Mouse (Mus musculus): ENCODE results near the gene H2-T24. TPM values are rescaled to one million over a fixed set of nuclear protein-coding genes. Genes with fewer than 3 reads are reported as not detected.

Gene H2-T24
- polyA plus RNA-seq, 1 experiment from 2014 or later = 3.2 TPM

DNA sequence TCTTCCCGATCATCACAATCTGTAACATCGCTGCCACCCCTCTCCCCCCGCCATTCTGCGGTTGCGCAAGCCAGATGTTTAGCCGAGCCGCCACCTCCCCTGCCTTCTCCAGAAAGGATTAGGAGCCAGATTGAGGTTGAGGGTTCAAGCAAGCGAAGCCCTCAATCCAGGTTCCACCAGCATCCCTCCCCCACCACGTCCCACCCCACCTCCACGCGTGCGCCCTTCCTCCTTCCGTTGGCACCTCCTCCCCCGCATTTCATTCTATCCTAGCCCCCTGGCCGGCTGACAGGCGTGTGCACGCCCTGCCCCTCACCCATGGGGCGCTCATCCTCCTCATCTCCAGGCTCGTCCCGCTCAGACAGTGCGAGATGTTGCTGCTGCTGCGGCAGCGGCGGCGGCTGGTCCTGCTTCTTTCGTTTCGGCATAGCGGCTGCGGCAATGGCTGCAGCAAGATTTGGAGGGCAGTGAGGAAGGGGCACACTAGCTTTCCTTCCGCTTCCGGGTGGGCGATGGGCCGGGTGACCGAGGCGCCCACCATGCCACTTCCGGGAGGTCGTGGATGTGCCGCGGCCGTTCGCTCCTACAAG is 41.5 kb downstream of the H2-T24 start:
- under 1% methylated on average over 41 of the region's 41 CpGs for WGBS
- Histone ChIP-seq H3K4me1 (replicated peaks) (peaks cover 22% of the 10 kb centered on the region), H3K9ac (replicated peaks) (peak overlapping the region; percentile 83), H3K4me3 (replicated peaks) (peak overlapping the region; percentile 88), H3K36me3 (peaks cover 57% of the 10 kb centered on the region), H3K4me2 (peak overlapping the region; percentile 89), H3K27me3 (no peaks in the 10 kb centered on the region), H3K27ac (peak overlapping the region; percentile 95), H3K9me3 (no peaks in the 10 kb centered on the region)
- peak; percentile 76 for ATAC-seq (ENCODE audit: insufficient number of reproducible peaks, insufficient read depth, low FRiP score, low TSS enrichment, low read depth)

DNA sequence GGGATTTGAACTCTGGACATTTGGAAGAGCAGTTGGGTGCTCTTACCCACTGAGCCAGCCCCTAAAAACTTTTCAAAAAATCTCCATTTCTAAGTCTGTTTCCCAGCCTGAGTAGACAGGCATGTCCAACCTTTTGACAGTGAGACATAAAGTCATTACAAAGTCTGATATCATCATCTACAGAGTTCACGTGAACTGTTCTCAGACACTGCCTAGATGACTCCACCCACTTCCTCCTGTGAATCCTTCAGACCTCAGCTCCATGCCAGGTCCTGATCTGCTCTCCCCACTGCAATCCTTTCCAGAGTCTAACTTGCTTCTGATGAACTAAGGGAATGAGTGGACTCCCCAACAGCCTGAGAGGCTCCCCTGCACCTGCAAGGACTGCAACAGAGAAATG is 48.2 kb downstream of the H2-T24 start:
- WGBS = 79% methylated on average over 1 of the region's 1 CpGs
- no peak for ATAC-seq (ENCODE audit: insufficient number of reproducible peaks, insufficient read depth, low FRiP score, low TSS enrichment, low read depth)
- no peaks in the 10 kb centered on the region for H3K27me3 ChIP-seq
- H3K4me2 ChIP-seq = no peak overlapping the region
- H3K27ac ChIP-seq = no peak overlapping the region
- no peak overlapping the region for H3K9ac ChIP-seq (replicated peaks)
- no peaks in the 10 kb centered on the region for H3K9me3 ChIP-seq
- no peak overlapping the region for H3K4me3 ChIP-seq (replicated peaks)
- peaks cover 17% of the 10 kb centered on the region for H3K4me1 ChIP-seq (replicated peaks)
- peaks cover 51% of the 10 kb centered on the region for H3K36me3 ChIP-seq

DNA sequence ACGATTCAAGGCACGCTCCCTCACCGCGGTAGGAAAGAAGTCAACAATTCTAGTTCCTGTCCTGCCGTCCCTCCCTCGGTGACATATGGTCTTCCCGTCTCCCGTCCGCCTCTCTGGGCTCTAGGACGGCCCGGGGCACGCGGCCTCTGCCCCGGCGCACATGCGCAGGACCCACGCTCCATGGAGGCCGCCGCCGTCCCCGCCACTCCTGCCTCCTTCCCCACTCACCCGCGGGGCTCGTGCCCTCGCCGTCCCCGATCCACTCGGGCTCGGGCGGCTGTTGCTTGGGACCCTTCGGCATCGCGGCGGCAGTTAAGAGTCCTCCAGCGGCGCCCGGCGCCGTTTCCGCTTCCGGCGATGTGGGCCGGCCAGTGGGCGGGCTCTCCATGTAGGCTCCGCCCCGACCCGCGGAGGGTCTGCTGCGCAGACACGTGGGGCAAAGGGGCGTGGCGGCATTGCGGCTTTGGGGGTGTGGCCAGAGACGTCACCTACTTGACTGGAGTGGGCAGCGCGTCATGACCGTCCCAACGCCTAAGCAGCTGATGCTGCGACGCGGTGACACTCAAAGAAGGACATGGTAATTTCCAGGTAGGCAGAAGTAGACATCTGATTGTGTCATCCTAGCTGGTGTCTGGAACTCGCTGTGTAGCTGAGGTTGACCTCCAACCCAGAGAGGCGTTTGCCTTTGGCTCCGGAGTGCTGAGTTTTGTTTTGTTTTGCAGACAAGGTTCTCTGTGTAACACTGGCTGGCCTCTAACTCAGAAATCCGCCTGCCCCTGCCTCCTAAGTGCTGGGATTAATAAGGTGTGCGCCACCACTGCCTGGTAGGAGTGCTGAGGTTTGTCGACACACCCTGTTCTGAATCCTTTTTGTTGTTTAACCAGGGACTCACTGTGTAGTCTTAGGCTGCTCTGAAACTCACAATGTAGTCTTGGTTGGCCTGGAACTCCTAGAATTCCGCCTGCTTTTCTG is 50.7 kb downstream of the H2-T24 start, which contains the start of gene Abcf1:
Gene Abcf1, minus strand, starts transcription at position 344 of the 972 bp plus-strand sequence.
- H3K4me3 ChIP-seq (replicated peaks) = peak within 1 kb of the TSS; percentile 89
- peak within 1 kb of the TSS; percentile 86 for H3K9ac ChIP-seq (replicated peaks)
- peaks cover 57% of the 10 kb centered on the region for H3K36me3 ChIP-seq
- ATAC-seq (ENCODE audit: insufficient number of reproducible peaks, insufficient read depth, low FRiP score, low TSS enrichment, low read depth) = peak; percentile 95
- peak within 1 kb of the TSS; percentile 69 for H3K27ac ChIP-seq
- WGBS = under 1% methylated on average over 68 of the region's 68 CpGs
- H3K27me3 ChIP-seq = no peaks in the 10 kb centered on the region
- H3K4me1 ChIP-seq (replicated peaks) = peaks cover 17% of the 10 kb centered on the region
- H3K9me3 ChIP-seq = no peaks in the 10 kb centered on the region
- H3K4me2 ChIP-seq = peak within 1 kb of the TSS; percentile 86

DNA sequence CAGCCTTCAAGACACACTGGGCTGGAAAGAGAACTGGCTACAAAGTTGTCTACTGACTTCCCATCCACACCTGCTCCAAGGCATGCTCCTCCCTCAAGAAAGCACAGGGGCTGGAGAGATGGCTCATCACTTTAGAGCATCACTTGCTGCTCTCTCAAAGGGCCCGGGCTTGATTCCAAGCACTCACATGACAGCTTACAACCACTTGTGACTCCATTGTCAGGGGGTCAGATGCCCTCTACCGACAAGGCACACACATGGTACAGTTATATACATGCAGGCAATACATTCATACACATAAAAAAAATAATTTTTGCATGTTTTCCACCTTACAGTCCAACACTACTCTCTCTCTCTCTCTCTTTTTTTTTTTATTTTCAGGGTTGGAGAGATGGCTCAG is 52.7 kb downstream of the H2-T24 start:
- Histone ChIP-seq H3K9ac (replicated peaks) (no peak overlapping the region), H3K36me3 (peaks cover 61% of the 10 kb centered on the region), H3K27ac (no peak overlapping the region), H3K4me2 (no peak overlapping the region), H3K4me1 (replicated peaks) (peaks cover 17% of the 10 kb centered on the region), H3K9me3 (no peaks in the 10 kb centered on the region), H3K27me3 (no peaks in the 10 kb centered on the region), H3K4me3 (replicated peaks) (no peak overlapping the region)
- ATAC-seq (ENCODE audit: insufficient number of reproducible peaks, insufficient read depth, low FRiP score, low TSS enrichment, low read depth) = no peak
- 90% methylated on average over 2 of the region's 2 CpGs for WGBS

DNA sequence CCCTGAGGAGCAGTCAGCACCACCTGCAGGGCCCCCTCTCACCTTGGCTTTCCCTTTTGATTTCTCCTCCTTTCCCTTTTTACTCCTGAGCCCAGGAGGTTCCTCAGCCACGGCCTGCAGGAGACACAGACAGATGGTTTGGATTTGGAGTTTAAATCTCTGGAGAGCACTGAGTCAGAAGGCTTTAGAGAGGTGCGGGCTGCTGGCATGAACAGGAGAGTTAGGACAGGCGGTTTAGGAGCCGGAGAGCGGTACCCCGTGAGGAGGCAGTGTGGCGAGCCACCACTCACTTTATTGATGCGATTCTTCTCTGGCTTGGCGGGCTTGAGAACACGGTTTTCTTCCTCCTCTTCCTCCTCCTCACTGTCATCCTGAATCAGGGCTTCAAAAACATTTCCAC is 57.1 kb downstream of the H2-T24 start:
- WGBS = 84% methylated on average over 10 of the region's 10 CpGs
- peaks cover 96% of the 10 kb centered on the region for H3K36me3 ChIP-seq

DNA sequence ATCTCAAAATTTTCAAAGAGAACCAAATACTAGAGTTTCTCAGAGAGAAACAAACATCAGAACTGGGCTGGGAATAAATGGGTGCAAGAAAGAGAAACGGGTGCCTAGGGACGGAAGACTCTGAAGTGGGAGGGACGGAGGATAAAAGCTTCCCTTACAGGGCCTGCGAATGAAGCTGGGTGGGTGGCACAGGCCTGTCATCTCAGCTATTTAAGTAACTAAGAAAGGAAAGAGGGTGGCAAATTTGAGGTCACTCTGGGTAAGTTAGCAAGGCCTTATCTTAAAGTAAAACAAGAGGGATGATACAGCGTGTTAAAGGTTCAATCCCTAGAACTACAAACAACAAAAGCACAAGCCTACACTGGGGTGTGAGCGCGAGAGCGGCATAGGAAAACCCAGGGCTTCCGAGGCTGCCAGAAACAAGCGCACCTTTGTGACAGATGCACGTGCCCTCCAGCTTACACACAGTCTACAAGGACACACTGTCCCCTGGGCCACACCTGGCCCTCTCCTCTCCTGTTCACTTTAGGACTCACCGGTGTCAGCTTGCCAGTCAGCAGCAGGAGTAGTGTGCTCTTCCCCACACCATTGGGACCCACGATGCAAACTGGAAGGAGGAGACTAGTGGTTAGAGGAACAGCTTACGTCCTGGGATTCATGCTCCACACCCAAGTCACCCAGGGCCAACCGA is 61.7 kb downstream of the H2-T24 start:
- Histone ChIP-seq H3K9ac (replicated peaks) (no peak overlapping the region), H3K4me1 (replicated peaks) (no peaks in the 10 kb centered on the region), H3K4me3 (replicated peaks) (no peak overlapping the region), H3K4me2 (no peak overlapping the region), H3K9me3 (no peaks in the 10 kb centered on the region), H3K27me3 (no peaks in the 10 kb centered on the region), H3K27ac (no peak overlapping the region), H3K36me3 (peaks cover 91% of the 10 kb centered on the region)
- 94% methylated on average over 15 of the region's 15 CpGs for WGBS
- no peak for ATAC-seq (ENCODE audit: insufficient number of reproducible peaks, insufficient read depth, low FRiP score, low TSS enrichment, low read depth)

More for the DNA sequence above, 57.1 kb downstream of the H2-T24 start:
- H3K4me3 ChIP-seq (replicated peaks) = no peak overlapping the region
- no peak overlapping the region for H3K9ac ChIP-seq (replicated peaks)
- H3K4me2 ChIP-seq = no peak overlapping the region
- no peaks in the 10 kb centered on the region for H3K9me3 ChIP-seq
- no peak for ATAC-seq (ENCODE audit: insufficient number of reproducible peaks, insufficient read depth, low FRiP score, low TSS enrichment, low read depth)
- H3K4me1 ChIP-seq (replicated peaks) = peaks cover 2% of the 10 kb centered on the region; the same call in 1 of the 2 replicates
- no peaks in the 10 kb centered on the region for H3K27me3 ChIP-seq
- H3K27ac ChIP-seq = no peak overlapping the region

MicroRNAs within 50 kb of the gene (microRNA counts, 519-probe panel; counts per million panel counts)
- microRNA mmu-miR-877 = not detected

Small RNA genes within 50 kb of the gene (microRNA-seq; reads per million reads assigned to microRNA genes)
- 82.3 reads per million, percentile 49 among the genes with 10 or more reads in this experiment for gene Mir877

Other genes starting within 250 kb of the H2-T24 start
- gene Ier3, start 198.9 kb downstream of the H2-T24 start, polyA plus RNA-seq (2016; fragmentation: Nextera tagmentation; extraction: Ambion mirVana) = 8.7 and 9.9 TPM in 2 replicates
- gene Flot1, start 197.3 kb downstream of the H2-T24 start, polyA plus RNA-seq (2016; fragmentation: Nextera tagmentation; extraction: Ambion mirVana) = 45.8 and 45.9 TPM in 2 replicates
- 1,183 and 1,215 TPM in 2 replicates for gene Tubb5, start 182.3 kb downstream of the H2-T24 start, polyA plus RNA-seq (2016; fragmentation: Nextera tagmentation; extraction: Ambion mirVana)
- gene Mdc1, start 179.0 kb downstream of the H2-T24 start, polyA plus RNA-seq (2016; fragmentation: Nextera tagmentation; extraction: Ambion mirVana) = 16.9 and 19.4 TPM in 2 replicates
- gene Nrm, start 159.2 kb downstream of the H2-T24 start, polyA plus RNA-seq (2016; fragmentation: Nextera tagmentation; extraction: Ambion mirVana) = 51.3 and 52.5 TPM in 2 replicates
- 21.3 and 24.0 TPM in 2 replicates for gene Ppp1r18, start 155.0 kb downstream of the H2-T24 start, polyA plus RNA-seq (2016; fragmentation: Nextera tagmentation; extraction: Ambion mirVana)
- gene Dhx16, start 140.7 kb downstream of the H2-T24 start, polyA plus RNA-seq (2016; fragmentation: Nextera tagmentation; extraction: Ambion mirVana) = 56.9 and 64.3 TPM in 2 replicates
- 18.6 and 24.8 TPM in 2 replicates for gene 2310061I04Rik, start 123.1 kb downstream of the H2-T24 start, polyA plus RNA-seq (2016; fragmentation: Nextera tagmentation; extraction: Ambion mirVana)
- gene Atat1, start 110.5 kb downstream of the H2-T24 start, polyA plus RNA-seq (2016; fragmentation: Nextera tagmentation; extraction: Ambion mirVana) = 139 and 143 TPM in 2 replicates
- gene Mrps18b, start 104.2 kb downstream of the H2-T24 start, polyA plus RNA-seq (2016; fragmentation: Nextera tagmentation; extraction: Ambion mirVana) = 61.2 and 66.8 TPM in 2 replicates
- gene Ppp1r10, start 104.1 kb downstream of the H2-T24 start, polyA plus RNA-seq (2016; fragmentation: Nextera tagmentation; extraction: Ambion mirVana) = 50.4 and 50.7 TPM in 2 replicates
- gene Abcf1, start 50.8 kb downstream of the H2-T24 start, polyA plus RNA-seq (2016; fragmentation: Nextera tagmentation; extraction: Ambion mirVana) = 102 and 107 TPM in 2 replicates
- 59.2 and 59.7 TPM in 2 replicates for gene Gnl1, start 40.7 kb downstream of the H2-T24 start, polyA plus RNA-seq (2016; fragmentation: Nextera tagmentation; extraction: Ambion mirVana)
- 39.0 and 46.2 TPM in 2 replicates for gene Prr3, start 40.3 kb downstream of the H2-T24 start, polyA plus RNA-seq (2016; fragmentation: Nextera tagmentation; extraction: Ambion mirVana)
- 4.2 and 6.4 TPM in 2 replicates for gene H2-T23, start 12.3 kb upstream of the H2-T24 start, polyA plus RNA-seq (2016; fragmentation: Nextera tagmentation; extraction: Ambion mirVana)
- 14.0 and 15.4 TPM in 2 replicates for gene H2-T22, start 22.2 kb upstream of the H2-T24 start, polyA plus RNA-seq (2016; fragmentation: Nextera tagmentation; extraction: Ambion mirVana)
- gene Gm6034, start 22.4 kb upstream of the H2-T24 start, polyA plus RNA-seq (2016; fragmentation: Nextera tagmentation; extraction: Ambion mirVana) = not detected in 2 replicates
- not detected in 2 replicates for gene Gm11127, start 37.8 kb upstream of the H2-T24 start, polyA plus RNA-seq (2016; fragmentation: Nextera tagmentation; extraction: Ambion mirVana)
- gene Gm19684, start 101.1 kb upstream of the H2-T24 start, polyA plus RNA-seq (2016; fragmentation: Nextera tagmentation; extraction: Ambion mirVana) = not detected in 2 replicates
- gene Gm7030, start 108.9 kb upstream of the H2-T24 start, polyA plus RNA-seq (2016; fragmentation: Nextera tagmentation; extraction: Ambion mirVana) = not detected in 2 replicates
- gene Gm8909, start 148.0 kb upstream of the H2-T24 start, polyA plus RNA-seq (2016; fragmentation: Nextera tagmentation; extraction: Ambion mirVana) = not detected in 2 replicates
- not detected in 2 replicates for gene H2-T3, start 169.7 kb upstream of the H2-T24 start, polyA plus RNA-seq (2016; fragmentation: Nextera tagmentation; extraction: Ambion mirVana)
- 95.8 and 107 TPM in 2 replicates for gene Rpp21, start 237.5 kb upstream of the H2-T24 start, polyA plus RNA-seq (2016; fragmentation: Nextera tagmentation; extraction: Ambion mirVana)